Mouse (Mus musculus) bone marrow, adult 2 months (tissue): ENCODE results near the gene Tmem123.

ENCODE experiments used
- CTCF ChIP-seq: fragments of 200-500 bp; IDR thresholded peaks from 2 replicates; pipeline ENCODE4 v1.5.1; 2011; ENCODE audit warnings: low read length, control low read depth; ENCODE audit not compliant: control insufficient read depth, insufficient read depth
- POLR2A ChIP-seq: fragments of 200-500 bp; IDR thresholded peaks from 2 replicates; pipeline ENCODE4 v1.6.1; 2011; ENCODE audit warnings: low read depth, mild to moderate bottlenecking, control low read depth, low read length, borderline replicate concordance; ENCODE audit not compliant: control insufficient read depth

- no peak for TF ChIP-seq CTCF
- TF ChIP-seq POLR2A: no peak
Measured at GRCm38 (mm10) chr9:7766582-7766981, 2.7 kb downstream of the Tmem123 start.
